ENCODE assay signal across 15 mouse cellular contexts in genomic region chr17:32172485-32172884, GRCm38 (mm10). TPM values are rescaled to one million over a fixed set of nuclear protein-coding genes. Genes with fewer than 3 reads are reported as not detected.
DNase-seq lines count a peak whose midpoint lies in the region; ATAC-seq and TF ChIP-seq lines count a peak whose summit lies in the region.
"Had no signal": no experiment of that assay in that cellular context is flagged by ENCODE, and none has a peak within 500 bp of the region (broad histone marks: within the 10 kb centered on the region; RNA-seq: fewer than 3 reads in every experiment).

No protein-coding gene starts in this region.

- WGBS in heart, embryonic 13.5 days: 64% methylated on average over 2 of the region's 2 CpGs
- 56% methylated on average over 2 of the region's 2 CpGs for WGBS in heart, embryonic 10.5 days
- 82% methylated on average over 2 of the region's 2 CpGs for WGBS in kidney, embryonic 16.5 days
- WGBS in lung, postnatal 0 days: 68% methylated on average over 2 of the region's 2 CpGs

- no peak overlapping the region for H3K9ac ChIP-seq in heart, embryonic 13.5 days
- H3K9ac ChIP-seq in kidney, embryonic 16.5 days (replicated peaks; ENCODE audit: low read length): no peak overlapping the region
- H3K9ac ChIP-seq in lung, postnatal 0 days (replicated peaks; ENCODE audit: low read depth): no peak overlapping the region
- H3K9ac ChIP-seq: embryonic facial prominence, embryonic 15.5 days; liver, postnatal 0 days; stomach, embryonic 15.5 days had no signal

- DNase-seq in heart, embryonic 10.5 days (ENCODE audit: low spot score): no peak
- no peak for DNase-seq in kidney, postnatal 4 days
- DNase-seq in lung, postnatal 0 days (ENCODE audit: low spot score): no peak
- DNase-seq in lung, postnatal 4 days: no peak
- DNase-seq in adrenal gland, postnatal 14 days: no peak
- DNase-seq: cerebellum, adult 2 months; cerebellum, postnatal 36 days; liver, postnatal 0 days; retina, postnatal 1 day had no signal

- H3K27ac ChIP-seq in heart, embryonic 13.5 days (replicated peaks): peak overlapping the region; percentile 58
- no peak overlapping the region for H3K27ac ChIP-seq in heart, embryonic 10.5 days
- peak overlapping the region; percentile 0; the same call in 1 of the 2 replicates for H3K27ac ChIP-seq in kidney, embryonic 16.5 days (ENCODE audit: low read length)
- no peak overlapping the region for H3K27ac ChIP-seq in lung, postnatal 0 days (ENCODE audit: low read length)
- H3K27ac ChIP-seq: embryonic facial prominence, embryonic 15.5 days; stomach, embryonic 15.5 days had no signal

- peaks cover 18% of the 10 kb centered on the region for H3K4me1 ChIP-seq in heart, embryonic 13.5 days
- H3K4me1 ChIP-seq in heart, embryonic 10.5 days: peaks cover 6% of the 10 kb centered on the region
- H3K4me1 ChIP-seq in kidney, embryonic 16.5 days (ENCODE audit: insufficient read depth, low read length): no peaks in the 10 kb centered on the region
- no peaks in the 10 kb centered on the region for H3K4me1 ChIP-seq in lung, postnatal 0 days (ENCODE audit: insufficient read depth, low read depth, low read length)

- H3K9me3 ChIP-seq in heart, embryonic 13.5 days: no peaks in the 10 kb centered on the region
- no peaks in the 10 kb centered on the region for H3K9me3 ChIP-seq in heart, embryonic 10.5 days
- H3K9me3 ChIP-seq in kidney, embryonic 16.5 days (ENCODE audit: low read length): no peaks in the 10 kb centered on the region
- H3K9me3 ChIP-seq in lung, postnatal 0 days (ENCODE audit: low read length): no peaks in the 10 kb centered on the region
- H3K9me3 ChIP-seq: embryonic facial prominence, embryonic 15.5 days; stomach, embryonic 15.5 days had no signal

- TF ChIP-seq EP300 in lung, postnatal 0 days (IDR thresholded peaks at IDR 0.05): no peak

- H3K36me3 ChIP-seq in heart, embryonic 13.5 days: no peaks in the 10 kb centered on the region
- H3K36me3 ChIP-seq in heart, embryonic 10.5 days: no peaks in the 10 kb centered on the region
- H3K36me3 ChIP-seq in kidney, embryonic 16.5 days (ENCODE audit: insufficient read depth, low read length): no peaks in the 10 kb centered on the region
- H3K36me3 ChIP-seq in lung, postnatal 0 days (ENCODE audit: insufficient read depth, low read length): no peaks in the 10 kb centered on the region
- H3K36me3 ChIP-seq: embryonic facial prominence, embryonic 15.5 days; stomach, embryonic 15.5 days had no signal

- H3K27me3 ChIP-seq in heart, embryonic 13.5 days (replicated peaks): peaks cover 5% of the 10 kb centered on the region; the same call in 1 of the 2 replicates
- no peaks in the 10 kb centered on the region for H3K27me3 ChIP-seq in heart, embryonic 10.5 days (ENCODE audit: insufficient read depth, poor library complexity, severe bottlenecking)
- no peaks in the 10 kb centered on the region for H3K27me3 ChIP-seq in kidney, embryonic 16.5 days (ENCODE audit: insufficient read depth, low read length)
- H3K27me3 ChIP-seq in lung, postnatal 0 days (replicated peaks; ENCODE audit: insufficient read depth, low read length): no peaks in the 10 kb centered on the region
- H3K27me3 ChIP-seq: embryonic facial prominence, embryonic 15.5 days; stomach, embryonic 15.5 days had no signal

- no peak overlapping the region for H3K4me3 ChIP-seq in heart, embryonic 13.5 days
- H3K4me3 ChIP-seq in heart, embryonic 10.5 days: no peak overlapping the region
- H3K4me3 ChIP-seq in kidney, embryonic 16.5 days (ENCODE audit: low read length): no peak overlapping the region
- no peak overlapping the region for H3K4me3 ChIP-seq in lung, postnatal 0 days (ENCODE audit: low read depth, low read length)
- H3K4me3 ChIP-seq: embryonic facial prominence, embryonic 15.5 days; stomach, embryonic 15.5 days had no signal

- no peak for ATAC-seq in heart, embryonic 13.5 days (ENCODE audit: extremely low read depth, insufficient number of reproducible peaks, low FRiP score, low TSS enrichment)
- no peak for ATAC-seq in kidney, embryonic 16.5 days (ENCODE audit: low FRiP score, low TSS enrichment)
- ATAC-seq in lung, postnatal 0 days: peak; percentile 42; the same call in 1 of the 2 replicates
- ATAC-seq: liver, postnatal 0 days had no signal

- no peak for TF ChIP-seq CTCF in lung, postnatal 0 days (IDR thresholded peaks at IDR 0.05)

- H3K4me2 ChIP-seq in heart, embryonic 13.5 days: no peak overlapping the region
- H3K4me2 ChIP-seq in kidney, embryonic 16.5 days (replicated peaks; ENCODE audit: low read depth, low read length): no peak overlapping the region
- no peak overlapping the region for H3K4me2 ChIP-seq in lung, postnatal 0 days (replicated peaks; ENCODE audit: low read depth, low read length)
- H3K4me2 ChIP-seq: embryonic facial prominence, embryonic 15.5 days; stomach, embryonic 15.5 days had no signal

RNA-seq across cellular contexts. Expression of gene Notch3, which starts 5.8 kb away (rescaled TPM):
- 5.7 and 5.9 TPM in 2 replicates for polyA plus RNA-seq in heart, embryonic 13.5 days (2015; fragmentation: Nextera tagmentation; extraction: Ambion mirVana)
- polyA plus RNA-seq in heart, embryonic 10.5 days (2016; fragmentation: Nextera tagmentation; extraction: Ambion mirVana): 5.7 and 13.7 TPM in 2 replicates
- polyA plus RNA-seq in kidney, embryonic 16.5 days (2015; fragmentation: Nextera tagmentation; extraction: Ambion mirVana): 13.6 and 15.0 TPM in 2 replicates
- polyA plus RNA-seq in lung, postnatal 0 days (2015; fragmentation: Nextera tagmentation; extraction: Ambion mirVana): 8.3 and 9.7 TPM in 2 replicates
- 22.9 and 26.2 TPM in 2 replicates for total RNA-seq in adrenal gland, postnatal 14 days (2021)
- total RNA-seq: granulocyte monocyte progenitor cell, adult 5-6 weeks; megakaryocyte-erythroid progenitor cell, adult 5-6 weeks had no signal

RNA-seq across cellular contexts. Expression of gene Ephx3, which starts 16.9 kb away (rescaled TPM):
- 0.11 TPM in 1 of 2 replicates, not detected in the other for polyA plus RNA-seq in heart, embryonic 13.5 days (2015; fragmentation: Nextera tagmentation; extraction: Ambion mirVana)
- not detected in 2 replicates for polyA plus RNA-seq in heart, embryonic 10.5 days (2016; fragmentation: Nextera tagmentation; extraction: Ambion mirVana)
- polyA plus RNA-seq in kidney, embryonic 16.5 days (2015; fragmentation: Nextera tagmentation; extraction: Ambion mirVana): 0.19 and 0.37 TPM in 2 replicates
- polyA plus RNA-seq in lung, postnatal 0 days (2015; fragmentation: Nextera tagmentation; extraction: Ambion mirVana): 0.23 and 0.36 TPM in 2 replicates
- 0.22 and 0.30 TPM in 2 replicates for total RNA-seq in adrenal gland, postnatal 14 days (2021)
- total RNA-seq: granulocyte monocyte progenitor cell, adult 5-6 weeks; megakaryocyte-erythroid progenitor cell, adult 5-6 weeks had no signal
- polyA plus RNA-seq: liver, postnatal 0 days had no signal

Comparison
In these comparisons a context has a peak if more than half of its experiments do, and no peak if none do; other contexts are left out.
1. H3K27ac ChIP-seq: peak in heart, embryonic 13.5 days (single experiment) and kidney, embryonic 16.5 days (single experiment); none in heart, embryonic 10.5 days (single experiment) and lung, postnatal 0 days (single experiment).